Mouse (Mus musculus): ENCODE measurements around the gene Bola3. TPM values are rescaled to one million over a fixed set of nuclear protein-coding genes. Genes with fewer than 3 reads are reported as not detected.

The Bola3 gene
- polyA plus RNA-seq, 1 experiment from 2014 or later: 279 TPM

Small RNA genes within 50 kb of the gene (microRNA-seq; reads per million reads assigned to microRNA genes)
- not detected for gene Mir6374 (ENCODE audit: borderline number of aligned reads)

Other genes starting within 250 kb of the Bola3 start
- 0.97 and 2.1 TPM in 2 replicates for gene Ccdc142, start 247.5 kb upstream of the Bola3 start, polyA plus RNA-seq (2014; fragmentation: Nextera tagmentation; extraction: Ambion mirVana)
- gene Gm42688, start 247.5 kb upstream of the Bola3 start, polyA plus RNA-seq (2014; fragmentation: Nextera tagmentation; extraction: Ambion mirVana): 1.1 and 1.2 TPM in 2 replicates
- gene Mrpl53, start 240.1 kb upstream of the Bola3 start, polyA plus RNA-seq (2014; fragmentation: Nextera tagmentation; extraction: Ambion mirVana): 138 and 144 TPM in 2 replicates
- gene Mogs, start 233.7 kb upstream of the Bola3 start, polyA plus RNA-seq (2014; fragmentation: Nextera tagmentation; extraction: Ambion mirVana): 19.1 and 19.8 TPM in 2 replicates
- gene Wbp1, start 227.6 kb upstream of the Bola3 start, polyA plus RNA-seq (2014; fragmentation: Nextera tagmentation; extraction: Ambion mirVana): 76.0 and 87.2 TPM in 2 replicates
- 11.1 and 12.2 TPM in 2 replicates for gene Ino80b, start 223.7 kb upstream of the Bola3 start, polyA plus RNA-seq (2014; fragmentation: Nextera tagmentation; extraction: Ambion mirVana)
- gene Rtkn, start 213.7 kb upstream of the Bola3 start, polyA plus RNA-seq (2014; fragmentation: Nextera tagmentation; extraction: Ambion mirVana): 10.8 and 12.4 TPM in 2 replicates
- 4.5 and 6.9 TPM in 2 replicates for gene Wdr54, start 192.8 kb upstream of the Bola3 start, polyA plus RNA-seq (2014; fragmentation: Nextera tagmentation; extraction: Ambion mirVana)
- gene 1700003E16Rik, start 192.7 kb upstream of the Bola3 start, polyA plus RNA-seq (2014; fragmentation: Nextera tagmentation; extraction: Ambion mirVana): 0.14 and 0.27 TPM in 2 replicates
- gene Dctn1, start 183.2 kb upstream of the Bola3 start, polyA plus RNA-seq (2014; fragmentation: Nextera tagmentation; extraction: Ambion mirVana): 49.7 and 61.1 TPM in 2 replicates
- gene Slc4a5, start 129.3 kb upstream of the Bola3 start, polyA plus RNA-seq (2014; fragmentation: Nextera tagmentation; extraction: Ambion mirVana): 0.21 and 0.38 TPM in 2 replicates
- 44.5 and 45.4 TPM in 2 replicates for gene Mthfd2, start 23.2 kb upstream of the Bola3 start, polyA plus RNA-seq (2014; fragmentation: Nextera tagmentation; extraction: Ambion mirVana)
- 42.2 and 49.5 TPM in 2 replicates for gene Mob1a, start 23.1 kb upstream of the Bola3 start, polyA plus RNA-seq (2014; fragmentation: Nextera tagmentation; extraction: Ambion mirVana)
- gene Tet3, start 109.9 kb downstream of the Bola3 start, polyA plus RNA-seq (2014; fragmentation: Nextera tagmentation; extraction: Ambion mirVana): 25.0 and 30.3 TPM in 2 replicates
- gene Dguok, start 157.8 kb downstream of the Bola3 start, polyA plus RNA-seq (2014; fragmentation: Nextera tagmentation; extraction: Ambion mirVana): 47.9 and 54.3 TPM in 2 replicates
- 10.7 and 10.9 TPM in 2 replicates for gene Actg2, start 187.1 kb downstream of the Bola3 start, polyA plus RNA-seq (2014; fragmentation: Nextera tagmentation; extraction: Ambion mirVana)
- gene Stambp, start 223.6 kb downstream of the Bola3 start, polyA plus RNA-seq (2014; fragmentation: Nextera tagmentation; extraction: Ambion mirVana): 24.9 and 30.0 TPM in 2 replicates

All from heart, embryonic 11.5 days (tissue).